Mouse (Mus musculus) 3T3-L1 (cell line): ENCODE data around the gene Aldh3b3.
A peak's percentile ranks its signal among the peaks of the same experiment; 100 is the strongest.
"Not testable (repeated sequence)": the region's sequence is repeated elsewhere in the genome, so short reads cannot be mapped to it uniquely, and the experiment has no call there.

Source experiments
- DNase-seq: peaks from one replicate; pipeline ENCODE4 v3.0.0-alpha.2; 2015; ENCODE audit warnings: low read depth, low spot score

Gene Aldh3b3

GRCm38 (mm10) chr19:3974608-3975007 lies 16.2 kb downstream of the Aldh3b3 start:
- not testable (repeated sequence) for DNase-seq

GRCm38 (mm10) chr19:3975866-3976265 lies 17.4 kb downstream of the Aldh3b3 start:
- DNase-seq, result no peak

GRCm38 (mm10) chr19:3980309-3980708 lies 21.9 kb downstream of the Aldh3b3 start:
- peak; percentile 95 for DNase-seq

- no peak for DNase-seq
Measured at GRCm38 (mm10) chr19:3980917-3981316, 22.5 kb downstream of the Aldh3b3 start.

GRCm38 (mm10) chr19:3983527-3984200 lies 25.2 kb downstream of the Aldh3b3 start:
- DNase-seq, result no peak

- no peak for DNase-seq
Measured at GRCm38 (mm10) chr19:3985261-3985681, 26.8 kb downstream of the Aldh3b3 start.

GRCm38 (mm10) chr19:3986334-3986733 lies 27.9 kb downstream of the Aldh3b3 start, which contains the start of gene Acy3:
TSS of gene Acy3 (plus strand) at chr19:3986570.
- DNase-seq, result peak; percentile 53

GRCm38 (mm10) chr19:3988066-3988465 lies 29.6 kb downstream of the Aldh3b3 start:
- DNase-seq, result no peak

- DNase-seq, result no peak
Measured at GRCm38 (mm10) chr19:3988750-3989149, 30.3 kb downstream of the Aldh3b3 start.

- no peak for DNase-seq
Measured at GRCm38 (mm10) chr19:3990804-3991203, 32.4 kb downstream of the Aldh3b3 start.

- DNase-seq, result no peak
Measured at GRCm38 (mm10) chr19:3991562-3991961, 33.1 kb downstream of the Aldh3b3 start.

- no peak for DNase-seq
Measured at GRCm38 (mm10) chr19:3991966-3992365, 33.5 kb downstream of the Aldh3b3 start.

- DNase-seq, result no peak
Measured at GRCm38 (mm10) chr19:3992416-3992815, 34.0 kb downstream of the Aldh3b3 start, which contains the start of gene Tbx10. TSS of gene Tbx10 (plus strand) at chr19:3992752.

GRCm38 (mm10) chr19:3994932-3995331 lies 36.5 kb downstream of the Aldh3b3 start:
- no peak for DNase-seq

GRCm38 (mm10) chr19:3995505-3995904 lies 37.1 kb downstream of the Aldh3b3 start:
- no peak for DNase-seq

- peak; percentile 27 for DNase-seq
Measured at GRCm38 (mm10) chr19:3996106-3996505, 37.7 kb downstream of the Aldh3b3 start.

- no peak for DNase-seq
Measured at GRCm38 (mm10) chr19:3996747-3997146, 38.3 kb downstream of the Aldh3b3 start.

- no peak for DNase-seq
Measured at GRCm38 (mm10) chr19:3997231-3997630, 38.8 kb downstream of the Aldh3b3 start.

GRCm38 (mm10) chr19:3998335-3998734 lies 39.9 kb downstream of the Aldh3b3 start:
- no peak for DNase-seq

GRCm38 (mm10) chr19:3999121-3999730 lies 40.8 kb downstream of the Aldh3b3 start:
- DNase-seq, result peak; percentile 53

- DNase-seq, result peak; percentile 100
Measured at GRCm38 (mm10) chr19:4000119-4000900, 41.9 kb downstream of the Aldh3b3 start, which contains the start of the genes Nudt8 and Gm49405. TSS of gene Nudt8 (plus strand) at chr19:4000580. TSS of gene Gm49405 (plus strand) at chr19:4000626.

- DNase-seq, result peak; percentile 32
Measured at GRCm38 (mm10) chr19:4000949-4001525, 42.6 kb downstream of the Aldh3b3 start.
